Mouse (Mus musculus): Measurements from ENCODE around the gene Sik3. TPM values are rescaled to one million over a fixed set of nuclear protein-coding genes. Genes with fewer than 3 reads are reported as not detected.
A peak's percentile ranks its signal among the peaks of the same experiment; 100 is the strongest.

The Sik3 gene
- total RNA-seq, 4 experiments from 2014 or later, result 62.0 to 81.1 (median 73.3) TPM

- DNase-seq (ENCODE audit: low spot score), result no peak
Measured at GRCm38 (mm10) chr9:46188370-46188769, 175.8 kb downstream of the Sik3 start.

DNA sequence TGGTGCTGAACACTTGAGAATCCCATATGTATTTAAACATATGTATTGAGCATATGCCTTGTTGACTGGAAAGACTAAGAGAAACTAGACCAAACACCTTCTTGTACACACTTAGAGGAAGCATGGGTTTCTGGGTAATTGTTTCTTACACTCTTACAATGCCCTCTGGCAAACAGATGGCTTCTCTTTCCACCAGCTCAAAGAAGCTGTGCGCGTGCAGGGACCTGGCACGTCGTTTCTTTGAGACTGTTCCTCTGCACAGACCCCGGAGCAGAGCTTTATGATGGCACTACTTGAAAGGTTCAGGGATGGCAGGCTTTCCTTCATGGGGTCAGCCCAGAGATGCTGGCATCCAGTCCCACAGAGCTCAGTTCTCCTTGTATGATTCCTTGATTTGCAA, 176.3 kb downstream of the Sik3 start:
- no peak for DNase-seq (ENCODE audit: low spot score)

GRCm38 (mm10) chr9:46189381-46189780, 176.8 kb downstream of the Sik3 start:
- DNase-seq (ENCODE audit: low spot score), result no peak

- peak; percentile 18 for DNase-seq (ENCODE audit: low spot score)
Measured at GRCm38 (mm10) chr9:46191234-46191633, 178.6 kb downstream of the Sik3 start.

GRCm38 (mm10) chr9:46191644-46192043, 179.0 kb downstream of the Sik3 start:
- peak; percentile 53 for DNase-seq (ENCODE audit: low spot score)

GRCm38 (mm10) chr9:46192642-46193041, 180.0 kb downstream of the Sik3 start:
- DNase-seq (ENCODE audit: low spot score), result no peak

DNA sequence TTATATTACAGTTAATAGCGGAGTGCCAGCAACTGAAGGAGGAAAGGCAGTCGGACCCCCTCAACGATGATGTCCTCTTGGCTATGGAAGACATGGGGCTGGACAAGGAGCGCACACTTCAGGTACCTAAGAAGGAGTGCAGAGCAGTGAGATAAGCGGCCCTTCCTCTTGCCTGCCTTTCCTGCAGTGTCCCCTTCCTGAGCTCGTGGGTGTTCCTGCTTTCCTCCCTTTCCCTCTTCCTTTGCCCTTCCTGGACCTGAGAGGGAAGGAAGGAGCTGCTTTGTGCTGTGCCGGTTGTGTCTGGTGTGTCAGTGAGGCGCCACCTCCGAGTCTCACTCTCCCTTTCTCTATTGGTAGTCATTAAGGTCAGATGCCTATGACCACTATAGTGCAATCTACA, 182.2 kb downstream of the Sik3 start:
- no peak for DNase-seq (ENCODE audit: low spot score)

- peak; percentile 82 for DNase-seq (ENCODE audit: low spot score)
Measured at GRCm38 (mm10) chr9:46196699-46197169, 184.1 kb downstream of the Sik3 start.

GRCm38 (mm10) chr9:46198461-46198860, 185.8 kb downstream of the Sik3 start:
- peak; percentile 38 for DNase-seq (ENCODE audit: low spot score)

- no peak for DNase-seq (ENCODE audit: low spot score)
Measured at GRCm38 (mm10) chr9:46198936-46199335, 186.3 kb downstream of the Sik3 start.

DNA sequence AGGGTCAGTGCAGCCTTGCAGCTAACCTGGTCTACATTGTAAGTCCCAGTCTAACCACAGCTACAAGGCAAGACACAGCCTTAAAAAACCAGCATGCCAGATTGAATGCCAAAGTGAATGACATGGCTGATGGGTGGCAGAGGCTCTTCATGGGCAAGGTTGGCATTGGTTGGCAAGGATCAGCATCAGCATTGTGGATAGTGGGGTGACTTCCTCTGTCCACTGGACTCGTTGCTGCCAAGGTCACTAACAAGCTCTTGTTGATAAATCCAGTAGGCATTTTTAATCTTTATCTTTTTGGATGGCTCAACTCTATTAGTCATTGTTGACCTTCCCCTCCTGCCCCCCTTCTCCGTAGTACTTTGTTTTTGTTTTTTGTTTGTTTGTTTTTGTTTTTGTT, 187.0 kb downstream of the Sik3 start:
- peak; percentile 16 for DNase-seq (ENCODE audit: low spot score)

GRCm38 (mm10) chr9:46206834-46207500, 194.3 kb downstream of the Sik3 start:
- no peak for DNase-seq (ENCODE audit: low spot score)

- no peak for DNase-seq (ENCODE audit: low spot score)
Measured at GRCm38 (mm10) chr9:46207501-46207869, 194.9 kb downstream of the Sik3 start.

DNA sequence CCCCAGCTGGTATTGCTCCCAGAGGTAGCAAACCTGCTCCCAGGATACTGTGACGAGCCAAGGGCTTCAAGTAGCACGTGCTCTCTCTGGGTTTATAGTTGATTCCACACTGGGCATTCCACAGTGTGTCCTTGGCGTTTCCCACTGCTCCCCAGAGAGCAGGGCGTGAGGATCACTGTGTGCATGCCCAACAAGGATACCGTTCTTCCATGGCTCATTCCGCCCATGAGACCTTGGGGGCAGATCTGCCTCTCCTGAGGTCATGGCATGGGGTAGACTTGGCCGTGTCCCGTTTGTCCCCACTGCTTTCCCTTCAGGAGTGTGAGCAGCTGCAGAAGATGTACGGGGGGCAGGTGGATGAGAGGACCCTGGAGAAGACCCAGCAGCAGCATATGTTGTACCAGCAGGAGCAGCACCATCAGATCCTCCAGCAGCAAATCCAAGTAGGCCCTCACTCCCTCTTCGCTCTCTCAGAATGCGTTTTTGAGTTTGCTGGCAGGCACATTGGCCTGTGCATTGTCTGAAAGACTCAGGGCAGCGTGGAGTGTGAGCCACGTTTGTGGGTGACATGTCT, 195.9 kb downstream of the Sik3 start:
- no peak for DNase-seq (ENCODE audit: low spot score)

DNA sequence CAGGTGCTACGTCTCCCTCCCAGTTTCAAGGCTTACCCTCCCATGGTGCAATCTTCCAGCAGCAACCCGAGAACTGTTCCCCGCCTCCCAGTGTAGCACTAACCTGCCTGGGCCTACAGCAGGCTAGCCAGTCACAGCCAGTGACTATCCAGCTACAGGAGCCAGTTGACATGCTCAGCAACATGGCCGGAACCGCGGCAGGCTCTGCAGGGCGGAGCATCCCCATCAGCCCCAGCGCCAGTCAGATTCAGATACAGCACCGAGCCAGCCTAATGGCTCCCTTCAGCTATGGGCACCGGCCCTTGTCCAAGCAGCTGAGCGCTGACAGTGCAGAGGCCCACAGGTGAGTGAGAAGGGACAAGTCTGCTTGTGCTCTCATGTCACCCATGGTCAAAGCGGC, 197.9 kb downstream of the Sik3 start:
- DNase-seq (ENCODE audit: low spot score), result no peak

GRCm38 (mm10) chr9:46214276-46214675, 201.7 kb downstream of the Sik3 start:
- DNase-seq (ENCODE audit: low spot score), result no peak

DNA sequence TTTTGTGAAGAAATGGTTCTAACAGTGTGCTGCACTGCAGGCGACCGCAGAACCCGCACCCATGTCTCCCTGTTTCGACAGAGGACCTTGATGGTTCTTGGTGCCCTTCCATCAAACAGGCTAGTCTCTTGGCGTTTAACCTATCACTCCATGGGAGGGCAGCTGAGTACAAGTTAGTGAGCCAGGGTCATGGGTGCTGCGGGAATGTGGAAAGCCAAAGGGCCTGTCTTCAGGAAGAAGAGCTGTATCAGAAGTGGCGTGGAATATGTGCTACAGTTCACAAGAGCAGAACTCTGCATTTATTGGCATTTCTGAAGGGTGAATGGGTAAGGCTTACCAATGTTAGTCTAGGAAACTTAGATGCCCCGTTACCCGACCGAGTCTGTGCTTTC, 202.3 kb downstream of the Sik3 start:
- DNase-seq (ENCODE audit: low spot score), result peak; percentile 20

DNA sequence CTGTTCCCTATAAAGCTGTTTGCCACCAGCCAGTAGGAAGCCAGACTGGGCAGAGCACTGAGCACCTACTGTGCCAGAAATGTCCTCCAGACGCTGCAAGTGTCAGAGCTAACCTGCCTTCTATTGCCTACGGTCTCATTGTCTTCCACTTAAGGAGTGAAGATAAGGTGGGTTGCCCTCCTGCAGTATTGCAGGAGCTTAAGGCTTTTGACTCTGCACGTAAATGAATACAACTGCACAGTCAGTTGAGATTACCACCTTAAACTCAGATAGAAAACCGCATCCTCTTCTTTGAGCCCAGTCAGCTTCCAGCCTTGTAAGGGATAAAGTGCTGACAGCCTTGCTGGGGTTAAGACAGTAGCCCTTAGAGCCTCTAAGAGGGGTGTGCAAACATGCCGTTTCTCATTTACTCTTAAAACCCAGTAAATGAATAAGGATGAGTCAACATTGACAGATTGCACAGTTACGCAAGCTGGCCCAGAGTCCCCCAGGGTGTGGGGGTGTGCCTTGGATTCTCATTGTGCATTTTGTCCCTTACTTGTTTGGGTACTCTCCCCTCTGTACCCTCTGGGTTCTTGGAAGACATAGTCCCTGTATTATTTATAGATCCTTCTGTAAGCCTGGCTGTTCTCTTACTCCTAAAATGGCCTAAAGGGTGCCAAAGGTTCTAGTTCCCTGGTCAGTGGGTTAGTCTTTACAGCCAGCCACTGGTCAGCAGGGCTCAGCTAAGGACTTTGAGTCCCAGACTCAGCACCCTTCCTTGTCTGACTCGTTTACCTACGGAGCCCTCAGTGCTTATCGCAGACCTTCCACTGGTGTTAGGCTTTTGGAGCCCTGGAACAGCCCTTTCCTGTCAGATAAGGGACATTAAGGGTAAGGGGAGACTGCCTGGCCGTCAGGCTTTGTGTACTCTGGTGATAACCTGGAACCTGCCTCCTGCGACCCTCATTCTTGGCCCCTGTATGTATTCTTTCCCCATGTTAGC, 203.0 kb downstream of the Sik3 start:
- peak; percentile 46 for DNase-seq (ENCODE audit: low spot score)

GRCm38 (mm10) chr9:46216744-46217470, 204.3 kb downstream of the Sik3 start:
- no peak for DNase-seq (ENCODE audit: low spot score)

DNA sequence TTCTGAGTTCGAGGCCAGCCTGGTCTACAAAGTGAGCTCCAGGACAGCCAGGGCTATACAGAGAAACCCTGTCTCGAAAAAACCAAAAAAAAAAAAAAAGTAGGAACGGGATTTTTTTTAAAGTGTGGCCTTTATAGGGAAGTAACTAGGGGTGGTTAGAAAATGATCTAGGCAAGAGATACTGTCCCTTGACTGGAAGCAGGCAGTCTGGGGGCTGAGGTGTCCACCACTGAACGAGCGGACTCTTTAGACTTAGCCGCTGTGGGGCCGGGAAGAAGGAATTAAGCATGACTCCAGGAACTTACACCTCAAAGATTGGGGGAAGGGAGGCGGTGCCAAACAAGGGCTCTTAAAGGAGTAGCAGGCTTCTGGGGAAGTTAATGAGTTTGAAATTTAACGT, 205.6 kb downstream of the Sik3 start:
- DNase-seq (ENCODE audit: low spot score), result no peak

GRCm38 (mm10) chr9:46223090-46223489, 210.5 kb downstream of the Sik3 start:
- peak; percentile 22 for DNase-seq (ENCODE audit: low spot score)

DNA sequence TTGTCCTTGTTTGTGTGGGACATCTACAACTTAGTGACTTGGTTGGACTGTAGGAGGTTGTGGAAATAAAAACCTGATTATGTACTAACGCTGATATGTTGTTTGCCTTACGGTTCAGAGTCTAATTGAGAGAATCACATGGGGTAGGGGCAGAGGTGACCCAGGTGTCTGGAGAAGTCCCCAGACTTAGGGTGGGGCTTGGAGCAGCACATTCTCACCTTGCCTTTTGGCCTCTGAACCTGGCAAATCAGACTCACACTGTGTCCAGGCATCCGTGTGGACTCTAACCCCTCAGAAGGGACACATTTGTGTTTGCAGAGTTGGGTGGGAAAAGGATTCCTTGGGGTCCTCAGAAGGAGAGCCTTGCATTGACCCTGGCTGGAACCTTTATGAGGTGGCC, 211.5 kb downstream of the Sik3 start:
- DNase-seq (ENCODE audit: low spot score), result no peak

Data from heart, adult 8-10 months (tissue).